Mouse (Mus musculus) megakaryocyte, embryonic 14.5 days (primary cell): ENCODE results near the gene Wdr37.

Experiments
- FLI1 ChIP-seq: IDR thresholded peaks from 2 replicates; pipeline ENCODE4 v1.6.1; 2012; ENCODE audit warnings: low read length, inconsistent platforms, mixed read lengths
- GATA1 ChIP-seq: IDR thresholded peaks from 3 replicates; pipeline ENCODE4 v1.6.1; 2012; ENCODE audit warnings: mixed read lengths, low read length, inconsistent platforms, borderline replicate concordance

- TF ChIP-seq GATA1, result no peak
- no peak for TF ChIP-seq FLI1
Observed at GRCm38 (mm10) chr13:8869578-8870157, 2.0 kb downstream of the Wdr37 start.
